Mouse (Mus musculus) cerebellum, adult 9-11 months (tissue): ENCODE results near the gene Cntnap1.

Experiments
- DNase-seq: peaks from one replicate; pipeline ENCODE4 v3.0.0; 2022

Cntnap1 gene

GRCm38 (mm10) chr11:101225331-101226064 is 55.2 kb downstream of the Cntnap1 start:
- DNase-seq = no peak

GRCm38 (mm10) chr11:101226065-101226701 is 55.9 kb downstream of the Cntnap1 start, which contains the start of gene Ezh1:
Gene Ezh1 (minus strand): TSS chr11:101226463.
- DNase-seq = peak; percentile 94

GRCm38 (mm10) chr11:101229361-101229900 is 59.1 kb downstream of the Cntnap1 start:
- no peak for DNase-seq

- DNase-seq = no peak
Observed at GRCm38 (mm10) chr11:101230061-101230511, 59.8 kb downstream of the Cntnap1 start.

GRCm38 (mm10) chr11:101230526-101230925 is 60.2 kb downstream of the Cntnap1 start:
- DNase-seq = no peak

- no peak for DNase-seq
Observed at GRCm38 (mm10) chr11:101230991-101231871, 60.9 kb downstream of the Cntnap1 start.

GRCm38 (mm10) chr11:101232010-101232839 is 61.9 kb downstream of the Cntnap1 start:
- no peak for DNase-seq

GRCm38 (mm10) chr11:101233240-101233639 is 62.9 kb downstream of the Cntnap1 start:
- no peak for DNase-seq

- DNase-seq = no peak
Observed at GRCm38 (mm10) chr11:101234124-101234523, 63.8 kb downstream of the Cntnap1 start.

GRCm38 (mm10) chr11:101235429-101235828 is 65.1 kb downstream of the Cntnap1 start:
- DNase-seq = no peak

GRCm38 (mm10) chr11:101236782-101237181 is 66.5 kb downstream of the Cntnap1 start:
- DNase-seq = no peak

GRCm38 (mm10) chr11:101238071-101238647 is 67.8 kb downstream of the Cntnap1 start:
- no peak for DNase-seq
